Mouse (Mus musculus) lung, adult 18-20 months (tissue): Measurements from ENCODE around the gene Wars.

Experiments used
- DNase-seq, 2 experiments: peaks; one replicate each; pipeline ENCODE4 v3.0.0; 2022; ENCODE audit warnings: mixed read lengths in 2 of 2

Gene Wars

GRCm38 (mm10) chr12:108852822-108853221 is 41.2 kb downstream of the Wars start:
- DNase-seq, result no peak

GRCm38 (mm10) chr12:108850886-108851285 is 43.1 kb downstream of the Wars start:
- DNase-seq, result no peak

GRCm38 (mm10) chr12:108850129-108850528 is 43.8 kb downstream of the Wars start:
- peak; percentile 39 to 57 for DNase-seq

GRCm38 (mm10) chr12:108849488-108850022 is 44.4 kb downstream of the Wars start:
- no peak for DNase-seq

GRCm38 (mm10) chr12:108848033-108848432 is 45.9 kb downstream of the Wars start:
- DNase-seq, result peak; percentile 32 to 52

GRCm38 (mm10) chr12:108842663-108843062 is 51.3 kb downstream of the Wars start:
- DNase-seq, result no peak

GRCm38 (mm10) chr12:108841181-108841580 is 52.8 kb downstream of the Wars start:
- DNase-seq, result peak; percentile 90 to 93

GRCm38 (mm10) chr12:108836722-108837121 is 57.3 kb downstream of the Wars start:
- no peak for DNase-seq

GRCm38 (mm10) chr12:108835840-108836409 is 58.0 kb downstream of the Wars start, which contains the start of the genes Slc25a29 and Slc25a47:
Slc25a29 (minus strand) TSS chr12:108835883.
Slc25a47 (plus strand) TSS chr12:108836046.
- DNase-seq, result peak; percentile 97

GRCm38 (mm10) chr12:108835208-108835839 is 58.6 kb downstream of the Wars start:
- DNase-seq, result no peak

GRCm38 (mm10) chr12:108834786-108835185 is 59.2 kb downstream of the Wars start:
- peak in 1 of 2 experiments; percentile 69 for DNase-seq

GRCm38 (mm10) chr12:108834337-108834736 is 59.6 kb downstream of the Wars start:
- DNase-seq, result no peak

GRCm38 (mm10) chr12:108833408-108833807 is 60.6 kb downstream of the Wars start:
- DNase-seq, result no peak

GRCm38 (mm10) chr12:108832851-108833250 is 61.1 kb downstream of the Wars start:
- DNase-seq, result no peak

GRCm38 (mm10) chr12:108831966-108832643 is 61.9 kb downstream of the Wars start:
- peak; percentile 75 to 83 for DNase-seq

GRCm38 (mm10) chr12:108830358-108830757 is 63.6 kb downstream of the Wars start:
- DNase-seq, result no peak

GRCm38 (mm10) chr12:108829636-108830035 is 64.3 kb downstream of the Wars start:
- no peak for DNase-seq

- no peak for DNase-seq
These were observed 66.3 kb downstream of the Wars start for GRCm38 (mm10) chr12:108827641-108828040.

GRCm38 (mm10) chr12:108826958-108827535 is 66.9 kb downstream of the Wars start:
- DNase-seq, result no peak

- DNase-seq, result no peak
These were observed 67.6 kb downstream of the Wars start for GRCm38 (mm10) chr12:108826282-108826957.

- DNase-seq, result no peak
These were observed 68.3 kb downstream of the Wars start for GRCm38 (mm10) chr12:108825561-108826224.

- no peak for DNase-seq
These were observed 69.6 kb downstream of the Wars start for GRCm38 (mm10) chr12:108824225-108824874.
